Mouse (Mus musculus) liver, embryonic 14.5 days (tissue): Measurements from ENCODE around the gene Olfr600.

Experiments used
- CTCF ChIP-seq: IDR thresholded peaks from 2 replicates; pipeline ENCODE4 v1.5.1; 2016; ENCODE audit warnings: antibody characterized with exemption, low read depth, control low read depth
- EP300 ChIP-seq: IDR thresholded peaks from 2 replicates; pipeline ENCODE4 v1.6.1; 2016; ENCODE audit warnings: antibody characterized with exemption, low read depth

DNA sequence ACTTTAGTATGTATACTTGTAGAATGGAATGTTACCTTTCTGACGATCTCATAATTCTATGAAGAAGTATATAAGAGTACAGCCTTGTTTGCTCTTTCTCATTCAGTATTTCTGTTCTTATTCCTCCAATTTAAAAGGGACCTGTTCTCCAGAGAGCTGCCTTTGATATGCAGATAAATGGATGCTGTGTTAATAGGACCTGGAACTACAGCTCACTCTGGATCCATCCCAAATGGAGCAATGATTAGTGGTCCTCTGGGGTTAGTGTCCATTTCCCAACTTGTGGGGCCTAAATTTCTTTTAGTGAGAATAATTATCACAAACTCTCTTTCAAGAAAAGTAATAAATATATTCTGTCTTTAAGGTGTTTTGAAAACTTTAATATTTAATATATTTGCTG is 13.1 kb upstream of the Olfr600 start, which contains the start of gene Olfr601:
- TF ChIP-seq CTCF (no peak), EP300 (no peak)
